Mouse (Mus musculus) spleen, postnatal 36 days (tissue): ENCODE measurements around the gene Calb2.
A peak's percentile ranks its signal among the peaks of the same experiment; 100 is the strongest.

Experiments
- DNase-seq, 2 experiments: peaks; one replicate each; pipeline ENCODE4 v3.0.0; 2022; ENCODE audit warnings: low spot score in 2 of 2, mixed read lengths in 1 of 2

Calb2 gene

DNA sequence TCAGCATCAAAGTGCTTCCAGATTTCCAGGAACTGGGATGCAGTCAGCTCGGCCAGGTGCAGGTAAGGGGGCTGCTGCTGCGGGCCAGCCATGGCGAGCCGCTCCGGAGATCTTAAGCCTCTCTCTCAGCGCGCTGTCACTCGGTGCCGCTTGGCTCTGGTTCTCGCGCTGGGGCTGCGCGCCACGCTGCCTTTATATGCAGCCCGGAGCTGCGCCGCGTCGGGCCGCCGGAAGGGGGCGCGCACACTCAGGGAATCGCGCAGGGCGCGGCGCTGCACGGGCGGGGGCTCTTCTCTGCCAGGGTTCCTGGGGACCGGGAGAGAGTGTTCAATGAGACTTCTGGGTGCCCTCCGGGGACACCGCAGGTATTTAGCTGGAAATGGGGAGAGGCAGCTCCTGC lies at the start of gene Calb2:
Gene Calb2, minus strand, starts transcription at position 165 of the 400 bp plus-strand sequence.
- DNase-seq = no peak

DNA sequence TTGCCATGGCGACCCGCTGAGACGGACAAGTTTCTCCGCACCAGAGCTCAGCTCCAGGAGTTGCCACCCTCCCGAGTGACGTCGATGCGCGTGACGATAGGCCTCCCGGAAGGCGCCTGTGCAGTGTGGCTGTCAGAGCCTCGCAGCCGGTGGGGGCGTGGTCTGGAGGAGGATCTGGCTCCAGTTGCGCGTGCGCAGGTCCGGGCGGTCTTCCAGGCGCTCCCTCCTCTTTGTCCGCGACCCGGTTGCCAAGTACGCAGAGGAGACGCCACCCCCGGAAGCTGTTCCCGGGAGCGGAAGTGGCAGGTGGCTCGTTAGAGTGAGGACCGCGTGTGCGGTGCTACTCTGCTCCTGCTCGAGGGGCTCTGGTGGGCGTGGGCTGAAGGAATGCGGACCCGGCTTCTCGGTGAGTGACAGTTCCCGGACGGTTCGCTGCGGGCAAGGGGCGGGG lies 49.7 kb upstream of the Calb2 start:
- peak; percentile 98 to 99 for DNase-seq

DNA sequence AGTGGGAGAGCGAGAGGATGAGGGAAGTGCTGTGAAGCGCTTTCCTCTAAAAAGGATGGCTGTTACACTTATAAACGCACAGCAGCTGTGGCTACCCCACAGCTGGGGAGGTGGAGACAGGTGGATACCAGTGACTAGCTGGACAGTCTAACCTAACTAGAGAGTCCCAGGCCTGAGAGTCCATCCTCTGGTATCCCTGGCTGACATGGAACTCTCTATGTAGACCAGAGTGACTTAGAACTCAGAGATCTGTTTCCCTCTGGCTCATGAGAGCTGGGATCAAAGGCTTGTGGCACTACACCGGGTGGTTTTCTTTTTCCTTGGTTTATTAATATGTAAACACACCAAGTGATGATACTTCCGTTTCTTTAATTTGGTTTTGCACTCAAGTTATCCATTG lies 49.2 kb upstream of the Calb2 start:
- no peak for DNase-seq

DNA sequence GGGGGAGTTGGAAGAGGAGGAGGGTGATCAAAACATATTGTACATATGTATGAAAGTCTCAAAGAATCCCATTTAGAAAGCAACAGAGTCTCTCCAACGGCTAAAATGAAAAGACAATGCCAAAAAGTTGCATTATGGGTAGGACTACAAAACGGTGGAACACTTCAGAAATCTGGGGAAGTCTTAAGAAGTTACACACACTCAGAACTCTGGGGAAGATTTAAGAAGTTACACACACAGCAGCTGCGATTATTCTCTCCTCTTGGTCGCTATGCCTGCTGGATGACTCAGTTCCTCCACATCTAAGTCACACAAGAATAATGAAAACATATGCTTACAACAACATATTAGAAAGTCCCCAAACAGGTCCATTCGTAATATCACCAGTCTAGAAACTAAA lies 48.2 kb upstream of the Calb2 start:
- no peak for DNase-seq

DNA sequence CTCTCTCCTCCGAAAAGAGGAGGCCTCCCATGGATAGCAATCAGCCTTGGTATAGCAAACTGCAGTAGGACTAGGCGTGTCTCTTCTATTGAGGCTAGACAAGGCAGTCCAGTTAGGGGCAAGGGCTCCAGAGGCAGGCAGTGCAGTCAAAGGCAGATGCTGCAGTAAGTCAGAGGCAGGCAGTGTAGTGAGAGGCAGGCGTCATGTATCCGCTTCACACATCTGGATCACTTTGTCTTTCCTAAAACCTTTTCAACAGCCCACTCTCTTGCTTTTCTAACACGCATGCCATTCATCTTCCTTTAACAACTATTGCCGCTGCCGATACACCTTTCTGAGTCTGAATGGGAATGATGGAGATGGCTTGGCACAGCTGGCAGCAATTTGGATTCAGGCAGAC lies 47.4 kb upstream of the Calb2 start, which contains the start of gene Cmtr2:
Gene Cmtr2, plus strand, starts transcription at position 301 of the 400 bp plus-strand sequence.
- DNase-seq = no peak

DNA sequence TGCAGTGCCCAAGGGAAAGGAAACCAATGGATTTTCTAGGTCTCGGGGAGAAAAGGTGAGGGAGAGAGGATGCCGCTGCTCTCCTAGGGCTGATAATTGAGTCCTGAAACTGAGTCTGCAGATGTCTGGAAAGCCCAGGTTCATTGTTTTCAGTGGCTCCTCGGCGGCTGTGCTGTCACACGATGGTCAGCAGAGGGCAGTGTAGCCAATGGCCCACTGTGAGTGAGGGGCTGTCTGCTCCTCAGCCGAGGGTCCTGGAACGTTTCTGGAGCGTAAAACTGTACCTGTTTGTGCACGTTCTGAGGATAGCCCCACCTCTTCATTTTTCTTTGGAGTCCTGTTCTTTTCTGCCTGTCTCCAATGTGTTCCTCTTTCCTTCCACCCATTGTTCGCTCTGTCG lies 33.8 kb upstream of the Calb2 start:
- no peak for DNase-seq

DNA sequence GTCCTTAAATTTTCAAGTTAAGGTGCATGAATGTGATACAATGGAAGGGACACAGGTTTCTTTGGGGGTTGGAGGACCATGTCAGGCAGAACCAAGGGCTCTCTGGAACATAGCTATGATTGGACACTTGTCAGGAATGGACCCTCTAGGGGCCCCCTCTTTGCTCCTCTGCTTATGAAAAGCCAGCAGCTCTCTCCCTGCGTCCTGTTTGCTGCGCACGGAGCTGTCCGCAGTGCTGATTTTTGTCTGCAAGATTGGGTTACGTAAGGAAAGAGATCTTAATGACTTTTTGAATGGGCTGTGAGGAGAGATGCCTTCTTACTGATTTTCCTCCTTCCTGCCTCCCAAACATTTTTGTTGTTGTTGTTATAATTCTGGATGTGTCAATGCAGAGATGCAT lies 28.7 kb upstream of the Calb2 start:
- DNase-seq = no peak

DNA sequence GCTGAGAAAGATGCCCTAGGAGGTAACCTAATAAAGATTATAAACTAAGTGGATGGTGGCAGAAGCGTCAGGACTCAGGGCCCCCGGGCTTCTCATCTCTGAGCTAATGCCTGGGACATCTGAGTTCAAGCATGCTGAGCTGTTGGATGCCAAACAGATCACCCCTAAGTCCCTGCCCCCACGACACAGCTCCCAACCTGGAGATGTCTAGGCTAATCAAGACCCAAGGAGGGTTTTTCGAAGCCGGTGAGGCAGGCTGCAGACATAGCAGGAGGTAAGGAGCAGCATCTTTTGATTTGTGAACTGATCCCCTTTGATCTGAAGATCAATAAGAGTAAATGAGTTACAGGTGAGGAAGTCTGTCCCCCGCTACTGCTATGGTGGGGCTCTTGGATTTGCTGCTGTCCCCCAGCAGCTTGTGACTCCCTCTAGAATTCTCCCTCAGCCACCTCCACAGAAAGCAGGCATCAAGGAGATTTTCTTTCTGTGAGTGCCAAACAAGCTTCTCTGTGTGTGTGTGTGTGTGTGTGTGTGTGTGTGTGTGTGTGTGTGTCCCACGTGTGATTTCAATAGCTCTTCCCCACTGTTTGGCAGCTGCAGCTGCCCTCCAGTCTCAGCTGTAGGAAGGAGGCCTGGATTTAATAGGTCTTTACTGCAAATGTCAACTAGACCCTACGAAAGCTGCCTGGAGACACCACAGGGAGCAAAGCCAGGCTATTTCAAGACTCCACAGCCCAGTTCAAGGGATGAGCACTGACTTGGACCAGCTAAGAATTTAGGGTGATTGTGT lies 21.1 kb upstream of the Calb2 start:
- DNase-seq = no peak

DNA sequence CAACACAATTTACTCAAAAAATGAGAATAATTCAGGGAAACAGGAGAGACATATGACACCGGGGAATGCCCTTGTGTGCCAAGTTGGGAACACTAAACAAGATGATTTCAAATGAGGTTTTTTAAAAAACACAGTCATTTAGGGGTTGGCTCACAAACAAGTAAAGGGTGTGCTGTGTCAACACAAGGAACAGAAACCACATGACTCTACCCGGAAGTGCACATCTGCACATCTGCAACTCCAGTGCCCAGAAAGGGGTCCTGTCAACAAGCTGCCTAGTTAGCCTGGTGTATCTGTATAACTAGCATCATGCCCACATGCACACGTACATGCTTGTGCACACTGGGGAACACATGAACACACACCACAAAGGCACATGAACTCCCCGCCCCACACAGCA lies 17.5 kb upstream of the Calb2 start:
- no peak for DNase-seq

DNA sequence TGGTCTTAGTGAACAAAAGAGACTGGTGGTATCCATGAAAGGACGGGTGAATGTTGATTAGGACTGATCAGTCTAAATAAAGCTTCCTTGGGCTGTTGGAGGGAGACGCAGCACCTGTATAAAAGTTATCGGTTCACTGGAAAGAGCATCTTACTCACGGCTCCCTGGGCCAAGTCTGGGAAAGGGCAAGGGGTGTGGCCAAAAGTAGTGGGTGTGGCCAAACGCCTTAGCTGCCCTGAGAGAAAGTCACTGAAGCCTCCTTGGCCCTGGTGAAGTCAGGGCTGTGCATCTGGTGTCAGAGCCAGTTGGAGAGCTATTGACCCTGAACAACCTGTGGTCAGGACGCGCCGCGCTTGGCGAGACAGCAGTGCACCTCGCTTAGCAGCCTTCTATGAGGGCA lies 15.7 kb upstream of the Calb2 start:
- no peak for DNase-seq

DNA sequence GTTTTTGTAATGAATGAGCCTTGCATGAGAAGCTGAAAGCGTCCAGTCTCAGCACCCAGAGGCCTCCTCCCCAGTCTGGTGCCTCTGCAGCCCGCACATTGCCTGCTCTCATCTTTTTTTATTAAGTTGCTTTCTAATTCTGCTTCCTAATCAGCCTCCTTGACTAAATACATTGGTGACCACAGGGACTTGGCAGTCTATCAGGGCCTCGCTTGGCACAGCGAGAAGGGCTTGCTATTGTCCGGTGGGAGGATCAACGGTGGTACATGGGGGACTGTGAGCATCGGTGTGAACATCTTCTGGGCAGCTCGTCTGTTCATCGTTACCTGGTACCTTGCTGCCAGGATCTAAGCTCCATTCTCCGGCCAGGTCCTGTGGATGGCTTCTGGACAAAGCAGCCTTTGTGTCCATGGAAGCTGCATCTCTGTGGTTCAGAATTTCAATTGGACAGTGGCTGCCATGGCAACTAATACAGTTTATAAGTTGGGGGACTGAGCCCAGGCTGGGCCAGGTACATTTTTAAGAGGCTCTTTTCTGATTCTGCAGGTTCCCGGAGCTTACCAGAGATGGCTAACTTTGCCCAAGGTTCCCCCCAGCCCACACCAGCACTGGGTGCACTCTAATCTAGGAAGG lies 14.8 kb upstream of the Calb2 start:
- no peak for DNase-seq

DNA sequence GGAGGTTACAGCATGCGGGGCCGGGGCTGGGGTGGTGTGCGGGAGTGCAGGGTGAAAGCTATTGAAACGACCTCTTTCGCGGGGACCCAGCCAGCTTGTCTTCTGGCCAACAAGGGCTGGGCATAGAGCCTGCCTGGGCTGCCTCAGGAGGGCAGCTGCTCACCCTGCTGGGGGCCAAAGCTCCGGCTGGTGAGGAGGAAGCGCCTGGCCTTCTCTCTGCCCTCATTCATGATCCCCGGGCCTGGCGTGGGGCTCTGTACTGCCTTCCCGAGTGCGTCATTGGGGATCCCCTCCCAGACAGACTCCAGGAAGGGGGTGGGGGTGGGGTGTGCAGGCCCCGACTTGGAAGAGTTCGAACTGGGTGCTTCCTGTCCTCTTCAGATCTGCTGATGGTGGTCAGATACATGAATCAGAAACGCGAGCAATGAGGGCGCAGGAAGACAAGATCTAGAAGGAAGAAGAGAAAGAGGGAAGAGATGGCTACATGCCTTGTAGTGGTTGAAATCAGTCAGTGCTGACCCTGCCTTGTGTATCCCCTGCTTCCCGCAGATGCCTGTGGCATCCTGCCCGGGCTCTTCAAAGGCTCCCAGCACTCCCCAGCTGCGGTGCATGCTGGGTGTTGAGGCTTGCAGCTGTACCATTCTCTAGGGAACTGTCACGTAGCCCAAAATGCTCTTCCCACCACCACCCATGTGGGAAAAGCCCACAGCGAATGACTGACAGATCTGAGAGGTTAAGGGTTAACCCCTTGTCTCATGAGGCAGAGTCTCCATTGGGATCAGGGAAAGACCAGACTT lies 9.5 kb upstream of the Calb2 start:
- no peak for DNase-seq

DNA sequence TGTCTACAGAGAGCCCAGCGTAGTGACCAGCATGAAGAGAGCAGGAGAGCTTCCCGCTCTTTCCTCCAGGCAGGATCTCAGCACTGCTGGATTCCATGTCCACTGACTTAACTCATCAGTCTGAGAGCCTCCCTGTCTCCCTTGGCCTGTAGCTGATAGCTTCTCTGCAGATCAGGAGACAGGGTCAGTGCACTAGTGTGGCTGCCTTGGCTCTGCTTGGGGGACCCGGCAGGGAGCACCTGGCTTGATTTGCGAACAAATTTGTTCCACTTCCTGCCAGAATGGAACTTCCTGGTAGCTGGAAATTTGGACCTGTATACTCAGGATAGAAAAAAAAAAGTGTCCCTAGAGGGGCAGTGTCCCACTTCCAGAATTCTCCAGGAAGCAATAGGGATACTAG lies 6.8 kb upstream of the Calb2 start:
- DNase-seq = no peak

DNA sequence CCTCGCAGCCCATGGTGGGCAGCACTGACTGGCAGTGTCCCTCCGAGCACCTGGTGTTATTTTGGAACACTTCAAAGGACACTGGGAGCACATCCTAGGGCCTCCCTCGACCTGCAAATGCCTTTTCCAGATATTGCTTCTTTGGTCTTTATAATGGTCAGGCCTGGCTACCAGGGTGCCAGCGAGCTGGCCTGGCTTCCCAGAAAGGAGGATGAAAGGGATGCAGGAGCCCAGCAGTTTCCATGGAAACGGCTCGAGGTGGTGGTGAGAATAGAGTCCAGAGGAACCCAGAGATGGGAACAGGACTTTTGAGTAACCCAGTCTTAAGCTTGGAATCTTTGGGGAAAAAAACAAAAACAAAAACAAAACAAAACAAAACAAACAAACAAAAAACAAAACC lies 4.2 kb upstream of the Calb2 start:
- DNase-seq = no peak

DNA sequence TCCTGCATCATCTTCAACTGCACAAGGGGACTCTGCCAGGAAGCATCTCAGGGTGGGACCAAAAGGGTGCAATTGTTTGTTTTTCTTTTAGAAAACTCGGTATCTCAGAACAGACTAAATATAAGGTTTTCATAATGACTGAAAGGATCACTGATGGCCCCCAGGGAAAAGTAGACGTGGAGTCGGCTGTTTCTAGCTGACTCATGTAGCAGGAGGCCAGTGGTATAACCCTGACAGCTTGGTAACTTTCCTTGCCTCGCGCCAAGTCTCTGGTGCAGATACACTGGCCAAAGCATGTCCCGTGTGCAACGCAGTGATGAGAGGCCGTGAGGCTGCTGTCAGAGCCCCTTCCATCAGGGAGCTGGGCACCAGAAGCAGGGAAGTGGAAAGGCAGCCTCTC lies 1.7 kb downstream of the Calb2 start:
- no peak for DNase-seq

DNA sequence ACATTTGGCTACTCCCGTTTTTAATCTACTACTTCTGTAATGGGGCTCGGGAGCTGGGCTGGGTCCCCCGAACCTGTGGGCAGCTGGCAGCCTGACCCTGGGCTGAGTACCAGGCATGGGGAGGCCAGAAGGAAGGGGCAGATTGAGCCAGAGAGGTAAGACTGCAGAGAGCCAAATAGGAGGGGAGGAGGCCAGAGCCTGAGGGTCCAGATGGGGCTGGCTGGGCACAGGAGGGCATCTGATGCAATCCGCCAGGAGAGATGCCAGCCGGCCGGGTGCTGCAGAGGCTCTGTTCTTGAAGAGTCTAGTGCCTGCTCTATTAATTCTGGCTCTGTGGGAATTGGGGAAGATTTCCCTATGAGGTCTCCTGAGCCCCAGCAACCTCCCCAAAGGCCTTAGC lies 6.0 kb downstream of the Calb2 start:
- DNase-seq = no peak

DNA sequence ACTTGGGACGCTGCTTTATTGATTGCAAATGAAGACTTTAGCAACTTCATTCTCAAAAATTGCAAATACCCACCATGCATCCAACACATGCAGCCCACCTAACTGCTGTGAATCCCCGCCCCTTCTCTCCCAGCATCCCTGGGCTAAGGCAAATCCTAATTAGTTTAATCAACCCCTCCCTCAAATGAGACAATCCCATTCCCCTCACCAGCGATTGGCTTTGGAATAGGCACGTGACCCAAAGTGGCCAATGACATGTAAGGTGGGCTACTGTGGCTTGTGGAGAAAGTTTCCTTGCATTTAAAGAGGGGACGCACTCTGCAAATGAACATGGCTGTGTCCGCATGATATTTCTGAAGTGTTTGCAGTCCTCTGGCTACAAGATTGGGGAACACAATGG lies 15.1 kb downstream of the Calb2 start:
- no peak for DNase-seq

DNA sequence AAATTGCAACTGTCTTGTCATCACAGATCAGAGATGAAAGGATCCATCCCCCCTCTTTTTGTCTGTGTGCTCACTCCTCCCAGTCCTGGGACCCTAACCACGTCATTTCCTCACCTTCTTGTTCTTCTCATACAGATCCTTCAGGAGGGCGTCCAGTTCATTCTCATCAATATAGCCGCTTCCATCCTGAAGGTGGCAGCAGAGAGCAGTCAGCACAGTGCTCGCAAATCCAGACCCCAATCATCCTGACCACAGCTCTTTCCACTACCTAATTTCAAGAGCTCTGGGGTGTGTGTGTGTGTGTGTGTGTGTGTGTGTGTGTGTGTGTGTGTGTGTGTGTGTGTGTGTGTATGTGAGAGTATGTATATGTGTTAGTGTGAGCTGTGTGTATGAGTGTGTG lies 22.5 kb downstream of the Calb2 start:
- no peak for DNase-seq

DNA sequence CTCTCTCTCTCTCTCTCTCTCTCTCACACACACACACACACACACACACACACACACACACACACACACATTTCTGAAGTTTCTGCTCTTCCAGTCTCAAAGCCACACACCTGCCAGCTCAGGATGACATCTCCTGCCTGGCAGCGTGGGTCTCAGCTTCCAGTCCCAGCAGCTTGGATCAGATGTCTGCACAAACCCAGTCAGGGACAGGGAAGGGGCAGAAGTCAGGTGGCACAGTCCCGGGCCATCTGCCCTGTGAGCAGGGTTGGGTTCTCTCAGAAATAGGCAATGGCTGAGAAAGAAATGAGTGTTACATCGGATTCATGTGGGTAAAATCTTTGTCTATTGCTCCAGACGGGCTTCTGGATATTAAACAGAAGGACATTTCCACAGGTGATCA lies 27.2 kb downstream of the Calb2 start:
- DNase-seq = no peak

DNA sequence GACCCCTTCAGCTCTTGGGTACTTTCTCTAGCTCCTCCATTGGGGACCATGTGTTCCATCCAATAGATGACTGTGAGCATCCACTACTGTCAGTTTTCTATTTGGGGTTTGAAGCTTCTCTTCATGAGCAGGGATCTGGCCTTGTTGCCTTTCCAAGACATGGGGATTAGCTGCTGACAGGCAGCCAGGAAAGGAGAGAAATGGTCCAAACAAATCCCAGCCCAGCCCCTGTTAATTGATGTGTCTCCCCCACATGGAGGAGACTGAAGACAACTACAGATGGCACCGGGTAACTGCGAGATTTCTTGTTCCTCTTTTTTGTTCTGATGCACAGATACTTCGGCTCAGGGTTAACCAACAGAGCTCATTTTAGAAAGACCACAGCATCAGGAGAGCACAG lies 27.9 kb downstream of the Calb2 start:
- DNase-seq = no peak

DNA sequence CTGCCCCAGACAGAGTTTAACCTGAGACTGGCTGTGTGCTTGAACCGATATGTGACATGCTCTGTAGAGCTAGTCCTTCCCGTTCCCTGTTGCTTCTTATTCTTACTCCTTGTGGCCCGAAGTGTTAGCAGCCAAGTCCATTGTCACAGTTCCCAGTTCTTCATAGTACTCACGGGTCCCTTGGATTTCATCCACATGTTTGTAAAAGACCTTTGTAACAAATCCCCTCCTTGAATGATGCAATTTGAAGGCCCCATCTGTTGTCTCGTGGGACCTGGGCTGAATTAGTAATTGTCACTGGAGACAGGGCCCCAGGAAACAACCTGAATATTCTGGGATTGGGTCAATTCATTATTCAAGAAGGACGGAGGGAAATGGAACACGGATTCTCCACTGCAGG lies 32.5 kb downstream of the Calb2 start:
- DNase-seq = no peak

DNA sequence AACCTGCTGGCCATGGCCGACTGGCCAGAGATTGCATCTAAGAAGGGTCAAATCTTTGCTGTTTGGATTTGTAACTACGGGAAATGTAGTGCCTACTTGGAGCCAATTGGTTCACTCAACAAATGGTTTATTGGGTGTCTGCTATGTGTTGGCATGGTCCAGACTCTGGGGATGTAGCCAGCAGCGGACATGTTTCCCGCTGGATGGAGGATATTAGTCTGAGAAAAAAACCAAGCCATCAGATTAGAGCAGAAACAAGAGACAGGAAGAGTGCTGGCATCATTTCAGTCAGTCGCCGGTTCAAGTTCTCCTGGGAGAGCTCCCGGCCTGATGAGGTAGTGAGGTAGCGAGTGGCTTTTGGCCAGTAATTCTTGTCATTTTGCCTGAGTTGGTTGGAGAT lies 33.8 kb downstream of the Calb2 start:
- no peak for DNase-seq

DNA sequence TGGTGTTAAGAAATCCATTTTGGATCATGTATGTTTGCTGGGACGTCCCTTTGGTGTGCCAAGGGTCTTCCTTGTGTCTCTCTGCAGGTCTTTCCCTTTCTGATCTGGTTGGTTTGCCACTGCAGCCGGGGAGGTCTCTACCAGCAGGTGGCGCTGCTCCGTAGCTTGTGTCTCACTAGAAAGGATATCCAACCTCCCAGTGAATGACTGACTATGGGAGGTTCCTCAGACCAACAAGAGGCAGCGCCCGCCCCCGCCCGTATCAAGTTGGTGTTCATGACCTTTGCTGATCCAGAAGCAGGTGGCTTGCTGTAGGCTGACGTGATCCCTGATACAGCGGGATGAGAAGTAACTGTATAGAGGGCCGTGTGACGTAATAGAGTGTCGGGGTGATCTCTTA lies 37.5 kb downstream of the Calb2 start:
- no peak for DNase-seq
